Mouse (Mus musculus): ENCODE measurements around the gene Gtf2f2.

DNA sequence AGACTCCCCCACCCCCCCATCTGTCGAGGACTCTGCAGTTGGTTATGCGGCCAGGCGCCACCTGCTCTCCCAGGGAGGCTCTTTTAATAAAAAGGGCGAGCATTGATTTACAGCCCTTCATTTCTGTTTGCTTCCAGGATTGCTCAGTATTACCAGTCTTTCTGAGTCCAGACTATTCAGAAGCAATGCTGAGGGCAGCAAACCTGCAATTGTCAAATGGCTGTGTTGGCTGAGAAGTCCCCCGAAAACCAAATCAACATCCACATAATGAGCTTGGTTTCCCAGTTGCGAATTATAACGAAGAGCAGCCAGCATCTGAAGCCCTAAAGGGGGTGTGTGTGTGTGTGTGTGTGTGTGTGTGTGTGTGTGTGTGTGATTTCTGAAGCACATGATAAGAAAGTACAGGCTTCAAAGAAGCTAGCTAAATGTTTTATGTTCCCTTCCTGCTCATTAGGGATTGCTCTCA lies 22.0 kb upstream of the Gtf2f2 start:
- no peak for TF ChIP-seq ZC3H11A (IDR thresholded peaks at IDR 0.05; ENCODE audit: borderline replicate concordance, low read depth, low read length)
- no peak for TF ChIP-seq HCFC1 (IDR thresholded peaks at IDR 0.05; ENCODE audit: borderline replicate concordance, insufficient read depth, low read length)
- no peak for TF ChIP-seq ZNF384 (IDR thresholded peaks at IDR 0.05; ENCODE audit: low read depth, low read length)
- no peak for TF ChIP-seq MAFK (IDR thresholded peaks at IDR 0.05; ENCODE audit: insufficient read depth, low read depth, low read length)
